Mouse (Mus musculus): ENCODE results near the gene Ube2h.

- TF ChIP-seq POLR2A (IDR thresholded peaks at IDR 0.05; ENCODE audit: control insufficient read depth, extremely low read depth, insufficient read depth, low read length, poor library complexity): no peak
- no peak for TF ChIP-seq CTCF (IDR thresholded peaks at IDR 0.05; ENCODE audit: borderline replicate concordance, control insufficient read depth, extremely low read depth, insufficient read depth, low read length, poor library complexity)
These were observed 142.2 kb downstream of the Ube2h start for GRCm38 (mm10) chr6:30162091-30162490.

All from thymus, adult 2 months (tissue).